In the genomic region with DNA sequence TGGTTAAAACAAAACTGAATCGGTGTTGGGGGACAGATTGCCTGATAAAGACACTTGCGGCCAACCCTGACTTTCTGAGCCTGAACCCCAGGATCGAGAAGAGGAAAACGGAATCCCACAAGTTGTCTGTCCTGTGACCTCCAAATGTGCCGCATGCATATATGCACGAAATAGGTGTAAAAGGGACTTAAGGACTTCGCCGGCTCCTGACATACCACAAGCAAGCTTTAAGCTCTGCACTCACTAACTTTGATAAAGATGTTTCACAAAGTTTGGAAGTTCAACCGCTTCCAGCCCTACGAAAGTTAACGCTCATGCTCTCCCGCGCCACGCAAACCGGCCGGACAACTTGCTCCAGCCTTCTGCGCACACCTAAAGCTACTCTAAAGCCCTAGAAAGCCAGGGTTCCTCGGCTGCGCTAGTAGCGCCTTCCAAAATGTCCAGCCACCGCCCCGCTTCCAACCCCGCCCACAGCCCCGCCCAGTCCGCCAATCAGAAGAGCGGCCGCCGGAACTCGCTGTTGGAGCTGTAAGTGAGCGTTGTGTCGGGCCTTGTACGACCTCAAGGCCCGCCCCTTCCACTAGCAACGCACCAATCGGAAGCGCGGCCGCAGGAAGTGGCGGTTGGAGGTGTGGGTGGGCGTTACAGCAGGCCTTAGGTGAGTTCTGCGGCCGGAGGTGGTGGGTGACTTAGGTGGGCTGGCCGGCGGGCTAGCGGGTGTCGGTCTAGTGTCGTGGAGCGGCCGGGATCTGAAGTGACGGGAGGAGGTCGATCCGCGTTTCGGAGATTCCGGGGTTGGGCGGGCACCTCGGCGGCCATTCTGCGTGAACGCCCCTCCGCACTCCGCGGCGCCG, we compare ENCODE assay signal across 8 mouse cellular contexts. TPM values are rescaled to one million over a fixed set of nuclear protein-coding genes. Genes with fewer than 3 reads are reported as not detected.
DNase-seq lines count a peak whose midpoint lies in the region; ATAC-seq and TF ChIP-seq lines count a peak whose summit lies in the region.

A gene (plus strand): TSS at position 606 of the 854 bp plus-strand sequence.

- peak; percentile 93 for DNase-seq in c-Kit-positive CD71-positive TER-119-positive erythroid progenitor cells, embryonic 14.5 days (ENCODE audit: low spot score)
- peak; percentile 98 for DNase-seq in heart, postnatal 0 days (ENCODE audit: low spot score)
- peak; percentile 96 to 97 for DNase-seq in kidney, postnatal 4 days

- TF ChIP-seq POLR2A in testis, adult 2 months (IDR thresholded peaks at IDR 0.05; ENCODE audit: control insufficient read depth, low read depth, low read length) = peak; percentile 93

- peak within 1 kb of the TSS; percentile 66 for H3K4me2 ChIP-seq in forebrain, embryonic 12.5 days
- peak within 1 kb of the TSS; percentile 74 for H3K4me2 ChIP-seq in heart, postnatal 0 days (ENCODE audit: low read depth, low read length)
- H3K4me2 ChIP-seq in liver, embryonic 16.5 days (ENCODE audit: low read depth, low read length) = peak within 1 kb of the TSS; percentile 98
- H3K4me2 ChIP-seq in neural tube, embryonic 13.5 days = peak within 1 kb of the TSS; percentile 77

- H3K27ac ChIP-seq in forebrain, embryonic 12.5 days = peak within 1 kb of the TSS; percentile 66
- H3K27ac ChIP-seq in heart, postnatal 0 days (ENCODE audit: low read depth) = peak within 1 kb of the TSS; percentile 90
- H3K27ac ChIP-seq in liver, embryonic 16.5 days (ENCODE audit: low read length) = peak within 1 kb of the TSS; percentile 90
- peak within 1 kb of the TSS; percentile 74 for H3K27ac ChIP-seq in neural tube, embryonic 13.5 days (replicated peaks)
- peak within 1 kb of the TSS; percentile 100 for H3K27ac ChIP-seq in testis, adult 2 months (ENCODE audit: control insufficient read depth, insufficient read depth, low read depth, low read length)

- H3K9me3 ChIP-seq in E14TG2a.4 (ENCODE audit: low read length) = no peaks in the 10 kb centered on the region
- H3K9me3 ChIP-seq in forebrain, embryonic 12.5 days = no peaks in the 10 kb centered on the region
- no peaks in the 10 kb centered on the region for H3K9me3 ChIP-seq in heart, postnatal 0 days (replicated peaks; ENCODE audit: control insufficient read depth, low read length)
- no peaks in the 10 kb centered on the region for H3K9me3 ChIP-seq in liver, embryonic 16.5 days (replicated peaks; ENCODE audit: control insufficient read depth, low read length)
- no peaks in the 10 kb centered on the region for H3K9me3 ChIP-seq in neural tube, embryonic 13.5 days

- peak; percentile 99 for ATAC-seq in forebrain, embryonic 12.5 days (ENCODE audit: low FRiP score)
- ATAC-seq in heart, postnatal 0 days (ENCODE audit: insufficient read depth, low read depth) = peak; percentile 99
- peak; percentile 99 for ATAC-seq in liver, embryonic 16.5 days (ENCODE audit: low read depth)
- ATAC-seq in neural tube, embryonic 13.5 days (ENCODE audit: low read depth) = peak; percentile 99

- peaks cover 32% of the 10 kb centered on the region for H3K36me3 ChIP-seq in E14TG2a.4 (ENCODE audit: insufficient read depth, low read length)
- peaks cover 18% of the 10 kb centered on the region for H3K36me3 ChIP-seq in forebrain, embryonic 12.5 days (replicated peaks)
- peaks cover 22% of the 10 kb centered on the region for H3K36me3 ChIP-seq in heart, postnatal 0 days (replicated peaks; ENCODE audit: control insufficient read depth, insufficient read depth, low read length)
- H3K36me3 ChIP-seq in liver, embryonic 16.5 days (ENCODE audit: control insufficient read depth, insufficient read depth) = peaks cover 4% of the 10 kb centered on the region; the same call in 1 of the 2 replicates
- peaks cover 23% of the 10 kb centered on the region for H3K36me3 ChIP-seq in neural tube, embryonic 13.5 days
- H3K36me3 ChIP-seq in testis, adult 2 months (ENCODE audit: control insufficient read depth, insufficient read depth, low read length) = peaks cover 5% of the 10 kb centered on the region

- peak within 1 kb of the TSS; percentile 65 for H3K9ac ChIP-seq in forebrain, embryonic 12.5 days
- peak within 1 kb of the TSS; percentile 68 for H3K9ac ChIP-seq in heart, postnatal 0 days (replicated peaks; ENCODE audit: low read depth, low read length)
- H3K9ac ChIP-seq in liver, embryonic 16.5 days (ENCODE audit: low read depth, low read length) = peak within 1 kb of the TSS; percentile 77
- H3K9ac ChIP-seq in neural tube, embryonic 13.5 days = peak within 1 kb of the TSS; percentile 74

- 2% methylated on average over 64 of the region's 65 CpGs for WGBS in forebrain, embryonic 12.5 days
- 1% methylated on average over 65 of the region's 65 CpGs for WGBS in heart, postnatal 0 days
- WGBS in liver, embryonic 16.5 days (ENCODE audit: insufficient replicate concordance) = under 1% methylated on average over 65 of the region's 65 CpGs
- 2% methylated on average over 65 of the region's 65 CpGs for WGBS in neural tube, embryonic 13.5 days

- H3K4me1 ChIP-seq in E14TG2a.4 (replicated peaks; ENCODE audit: low read depth, low read length) = peaks cover 27% of the 10 kb centered on the region
- H3K4me1 ChIP-seq in forebrain, embryonic 12.5 days = no peaks in the 10 kb centered on the region; the same call in 1 of the 2 replicates
- H3K4me1 ChIP-seq in heart, postnatal 0 days (ENCODE audit: control insufficient read depth, insufficient read depth) = peaks cover 5% of the 10 kb centered on the region; the same call in 1 of the 2 replicates
- H3K4me1 ChIP-seq in liver, embryonic 16.5 days (ENCODE audit: control insufficient read depth, low read depth, low read length) = peaks cover 11% of the 10 kb centered on the region
- peaks cover 16% of the 10 kb centered on the region for H3K4me1 ChIP-seq in neural tube, embryonic 13.5 days (replicated peaks)
- H3K4me1 ChIP-seq in testis, adult 2 months (ENCODE audit: control insufficient read depth, insufficient read depth, low read length) = peaks cover 2% of the 10 kb centered on the region

- TF ChIP-seq EP300 in heart, postnatal 0 days (IDR thresholded peaks at IDR 0.05; ENCODE audit: low read depth) = no peak; the same call in 1 of the 2 replicates

- TF ChIP-seq CTCF in E14TG2a.4 (conservative IDR thresholded peaks at IDR 0.05; ENCODE audit: low read length) = no peak
- TF ChIP-seq CTCF in heart, postnatal 0 days (IDR thresholded peaks at IDR 0.05; ENCODE audit: low read depth) = no peak
- no peak for TF ChIP-seq CTCF in testis, adult 2 months (IDR thresholded peaks at IDR 0.05; ENCODE audit: control insufficient read depth, insufficient read depth, insufficient replicate concordance, low read depth, low read length)

- H3K27me3 ChIP-seq in E14TG2a.4 (ENCODE audit: insufficient read depth, low read length) = no peaks in the 10 kb centered on the region
- H3K27me3 ChIP-seq in forebrain, embryonic 12.5 days = peaks cover 11% of the 10 kb centered on the region; the same call in 1 of the 2 replicates
- no peaks in the 10 kb centered on the region for H3K27me3 ChIP-seq in heart, postnatal 0 days (ENCODE audit: control insufficient read depth, insufficient read depth, low read length)
- no peaks in the 10 kb centered on the region for H3K27me3 ChIP-seq in liver, embryonic 16.5 days (ENCODE audit: control insufficient read depth, insufficient read depth, low read depth, low read length)
- H3K27me3 ChIP-seq in neural tube, embryonic 13.5 days = no peaks in the 10 kb centered on the region
- H3K27me3 ChIP-seq in testis, adult 2 months (ENCODE audit: control insufficient read depth, insufficient read depth, low read length) = no peaks in the 10 kb centered on the region

- peak within 1 kb of the TSS; percentile 91 for H3K4me3 ChIP-seq in E14TG2a.4 (replicated peaks; ENCODE audit: low read length)
- peak within 1 kb of the TSS; percentile 77 for H3K4me3 ChIP-seq in forebrain, embryonic 12.5 days (replicated peaks)
- H3K4me3 ChIP-seq in heart, postnatal 0 days (ENCODE audit: low read depth, low read length) = peak within 1 kb of the TSS; percentile 93
- peak within 1 kb of the TSS; percentile 83 for H3K4me3 ChIP-seq in liver, embryonic 16.5 days (ENCODE audit: low read depth, low read length)
- peak within 1 kb of the TSS; percentile 69 for H3K4me3 ChIP-seq in neural tube, embryonic 13.5 days
- peak within 1 kb of the TSS; percentile 99 for H3K4me3 ChIP-seq in testis, adult 2 months (ENCODE audit: control insufficient read depth, low read depth, low read length)

RNA-seq across cellular contexts. Expression of the gene that starts here (rescaled TPM):
- 122 and 127 TPM in 2 replicates for polyA plus RNA-seq in forebrain, embryonic 12.5 days (2016; fragmentation: Nextera tagmentation; extraction: Ambion mirVana)
- 27.0 and 31.4 TPM in 2 replicates for total RNA-seq in heart, postnatal 0 days (2014; rRNA removed; ENCODE audit: low replicate concordance)
- polyA plus RNA-seq in heart, postnatal 0 days (2015; fragmentation: Nextera tagmentation; extraction: Ambion mirVana) = 30.5 and 31.2 TPM in 2 replicates
- 30.2 and 30.3 TPM in 2 replicates for polyA plus RNA-seq in liver, embryonic 16.5 days (2015; fragmentation: Nextera tagmentation; extraction: Ambion mirVana)
- polyA plus RNA-seq in neural tube, embryonic 13.5 days (2015; fragmentation: Nextera tagmentation; extraction: Ambion mirVana) = 78.6 and 93.7 TPM in 2 replicates
- polyA plus RNA-seq in testis, adult 2 months (2012; rRNA removed) = 286 TPM in 2 replicates

Comparison
In these comparisons a context has a peak if more than half of its experiments do, and no peak if none do; other contexts are left out.
1. Peak in every context shown above with its lines: DNase-seq, ATAC-seq, H3K4me3 ChIP-seq and H3K27ac ChIP-seq.